Mouse (Mus musculus) forebrain, embryonic 12.5 days (tissue): Measurements from ENCODE around the gene Mast3. TPM values are rescaled to one million over a fixed set of nuclear protein-coding genes. Genes with fewer than 3 reads are reported as not detected.

ENCODE experiments used
- ATAC-seq: fragments of 200-750 bp; cut with Nextera tagmentation; 2 replicates; pipeline ENCODE4 v1.8.0; 2017; ENCODE audit warnings: moderate TSS enrichment; ENCODE audit not compliant: low FRiP score
- H3K27ac ChIP-seq: fragments of 300-500 bp; sonication (generic); 2 replicates; pipeline ENCODE4 v1.5.1; 2016; ENCODE audit warnings: mild to moderate bottlenecking
- H3K27me3 ChIP-seq: fragments of 300-500 bp; sonication (generic); 2 replicates; pipeline ENCODE4 v1.6.1; 2016; ENCODE audit warnings: mild to moderate bottlenecking
- H3K36me3 ChIP-seq: fragments of 300-500 bp; sonication (generic); replicated peaks from 2 replicates; pipeline ENCODE4 v1.6.1; 2016; ENCODE audit warnings: mild to moderate bottlenecking
- H3K4me1 ChIP-seq: fragments of 300-500 bp; sonication (generic); 2 replicates; pipeline ENCODE4 v1.6.1; 2016
- H3K4me2 ChIP-seq: fragments of 300-500 bp; sonication (generic); 2 replicates; pipeline ENCODE4 v1.6.1; 2016; ENCODE audit warnings: mild to moderate bottlenecking, moderate library complexity
- H3K4me3 ChIP-seq: fragments of 300-500 bp; sonication (generic); replicated peaks from 2 replicates; pipeline ENCODE4 v1.5.1; 2016; ENCODE audit warnings: mild to moderate bottlenecking
- H3K9ac ChIP-seq: fragments of 300-500 bp; sonication (generic); 2 replicates; pipeline ENCODE4 v1.6.1; 2016; ENCODE audit warnings: mild to moderate bottlenecking
- H3K9me3 ChIP-seq: fragments of 300-500 bp; sonication (generic); 2 replicates; pipeline ENCODE4 v1.6.1; 2016
- WGBS: fragments of 180-500 bp; shearing (Covaris S2); methylation state at CpG from one replicate; pipeline ENCODE4 v1.1.7; 2016; 5-methylcytosine and 5-hydroxymethylcytosine counted together
- polyA plus RNA-seq: library from polyadenylated mRNA; unstranded; fragments of >200 nt; fragmentation: Nextera tagmentation; extraction: Ambion mirVana; gene quantifications from 2 replicates; pipeline ENCODE4 v1.2.1, GENCODE M21; 2016

Gene Mast3
- polyA plus RNA-seq, 1 experiment from 2014 or later, result 14.5 TPM

- Histone ChIP-seq H3K4me2 (no peak overlapping the region), H3K36me3 (peaks cover 16% of the 10 kb centered on the region; the same call in 1 of the 2 replicates), H3K27ac (no peak overlapping the region), H3K9me3 (no peaks in the 10 kb centered on the region), H3K4me3 (no peak overlapping the region), H3K9ac (no peak overlapping the region), H3K4me1 (peaks cover 44% of the 10 kb centered on the region), H3K27me3 (peaks cover 10% of the 10 kb centered on the region; the same call in 1 of the 2 replicates)
- ATAC-seq, result no peak
- 83% methylated on average over 1 of the region's 1 CpGs for WGBS
Measured at GRCm38 (mm10) chr8:70762118-70762517, 42.7 kb downstream of the Mast3 start.

GRCm38 (mm10) chr8:70760775-70761406 is 44.0 kb downstream of the Mast3 start, which contains the start of gene Mpv17l2:
TSS of gene Mpv17l2 (minus strand) at chr8:70760946.
- ATAC-seq, result peak; percentile 97
- no peaks in the 10 kb centered on the region for H3K9me3 ChIP-seq
- H3K4me1 ChIP-seq, result peaks cover 34% of the 10 kb centered on the region
- H3K27ac ChIP-seq, result peak within 1 kb of the TSS; percentile 76
- peaks cover 25% of the 10 kb centered on the region for H3K36me3 ChIP-seq
- peak within 1 kb of the TSS; percentile 99 for H3K4me2 ChIP-seq
- under 1% methylated on average over 55 of the region's 55 CpGs for WGBS
- peak within 1 kb of the TSS; percentile 66 for H3K4me3 ChIP-seq
- peak within 1 kb of the TSS; percentile 72 for H3K9ac ChIP-seq
- H3K27me3 ChIP-seq, result no peaks in the 10 kb centered on the region; the same call in 1 of the 2 replicates

- no peak; the same call in 1 of the 2 replicates for ATAC-seq
- Histone ChIP-seq H3K9ac (peak overlapping the region; percentile 72), H3K4me3 (peak overlapping the region; percentile 66), H3K27me3 (no peaks in the 10 kb centered on the region), H3K9me3 (no peaks in the 10 kb centered on the region), H3K27ac (peak overlapping the region; percentile 76), H3K36me3 (peaks cover 25% of the 10 kb centered on the region), H3K4me1 (peaks cover 34% of the 10 kb centered on the region), H3K4me2 (peak overlapping the region; percentile 99)
- under 1% methylated on average over 22 of the region's 22 CpGs for WGBS
Measured at GRCm38 (mm10) chr8:70760350-70760749, 44.5 kb downstream of the Mast3 start.

GRCm38 (mm10) chr8:70758616-70759561 is 46.0 kb downstream of the Mast3 start:
- Histone ChIP-seq H3K36me3 (peaks cover 25% of the 10 kb centered on the region), H3K27ac (no peak overlapping the region), H3K27me3 (no peaks in the 10 kb centered on the region), H3K4me2 (peak overlapping the region; percentile 99; the same call in 1 of the 2 replicates), H3K9me3 (no peaks in the 10 kb centered on the region), H3K4me3 (0 out of 2 replicates have a peak overlapping the region, but pooled peaks have one; percentile 3), H3K4me1 (peaks cover 39% of the 10 kb centered on the region), H3K9ac (no peak overlapping the region)
- 75% methylated on average over 19 of the region's 19 CpGs for WGBS
- ATAC-seq, result no peak

- no peaks in the 10 kb centered on the region for H3K9me3 ChIP-seq
- peaks cover 25% of the 10 kb centered on the region for H3K36me3 ChIP-seq
- H3K27ac ChIP-seq, result no peak overlapping the region
- WGBS, result 94% methylated on average over 7 of the region's 7 CpGs
- no peak for ATAC-seq
- no peak overlapping the region for H3K4me3 ChIP-seq
- no peak overlapping the region for H3K9ac ChIP-seq
- no peak overlapping the region for H3K4me2 ChIP-seq
- H3K4me1 ChIP-seq, result peaks cover 42% of the 10 kb centered on the region
- no peaks in the 10 kb centered on the region for H3K27me3 ChIP-seq
Measured at GRCm38 (mm10) chr8:70758308-70758615, 46.6 kb downstream of the Mast3 start.

GRCm38 (mm10) chr8:70757523-70758307 is 47.1 kb downstream of the Mast3 start:
- Histone ChIP-seq H3K9me3 (no peaks in the 10 kb centered on the region), H3K4me2 (no peak overlapping the region), H3K9ac (no peak overlapping the region), H3K27me3 (no peaks in the 10 kb centered on the region), H3K4me3 (no peak overlapping the region), H3K4me1 (peaks cover 44% of the 10 kb centered on the region), H3K27ac (no peak overlapping the region), H3K36me3 (peaks cover 25% of the 10 kb centered on the region)
- no peak for ATAC-seq
- 75% methylated on average over 22 of the region's 22 CpGs for WGBS

- no peaks in the 10 kb centered on the region for H3K9me3 ChIP-seq
- H3K4me2 ChIP-seq, result no peak overlapping the region
- H3K36me3 ChIP-seq, result peaks cover 25% of the 10 kb centered on the region
- no peak overlapping the region for H3K4me3 ChIP-seq
- no peak overlapping the region for H3K27ac ChIP-seq
- no peak for ATAC-seq
- 92% methylated on average over 6 of the region's 6 CpGs for WGBS
- H3K9ac ChIP-seq, result no peak overlapping the region
- no peaks in the 10 kb centered on the region for H3K27me3 ChIP-seq
- H3K4me1 ChIP-seq, result peaks cover 44% of the 10 kb centered on the region
Measured at GRCm38 (mm10) chr8:70756476-70757040, 48.3 kb downstream of the Mast3 start.

GRCm38 (mm10) chr8:70755661-70756475 is 49.0 kb downstream of the Mast3 start:
- peaks cover 25% of the 10 kb centered on the region for H3K36me3 ChIP-seq
- H3K9me3 ChIP-seq, result no peaks in the 10 kb centered on the region
- no peak for ATAC-seq
- H3K9ac ChIP-seq, result peak overlapping the region; percentile 86
- H3K4me3 ChIP-seq, result peak overlapping the region; percentile 67
- H3K27me3 ChIP-seq, result no peaks in the 10 kb centered on the region
- H3K27ac ChIP-seq, result peak overlapping the region; percentile 81; the same call in 1 of the 2 replicates
- 84% methylated on average over 24 of the region's 24 CpGs for WGBS
- H3K4me1 ChIP-seq, result peaks cover 42% of the 10 kb centered on the region
- H3K4me2 ChIP-seq, result peak overlapping the region; percentile 96

- Histone ChIP-seq H3K27ac (peak overlapping the region; percentile 81), H3K4me2 (peak overlapping the region; percentile 96), H3K4me1 (peaks cover 37% of the 10 kb centered on the region), H3K27me3 (peaks cover 4% of the 10 kb centered on the region; the same call in 1 of the 2 replicates), H3K9me3 (no peaks in the 10 kb centered on the region), H3K36me3 (peaks cover 25% of the 10 kb centered on the region), H3K4me3 (peak overlapping the region; percentile 67), H3K9ac (peak overlapping the region; percentile 86)
- peak; percentile 34 for ATAC-seq
- WGBS, result 15% methylated on average over 50 of the region's 50 CpGs
Measured at GRCm38 (mm10) chr8:70754871-70755660, 49.8 kb downstream of the Mast3 start.

- Histone ChIP-seq H3K27ac (peak within 1 kb of the TSS; percentile 81), H3K4me3 (peak within 1 kb of the TSS; percentile 67), H3K9me3 (no peaks in the 10 kb centered on the region), H3K36me3 (peaks cover 25% of the 10 kb centered on the region), H3K4me1 (peaks cover 30% of the 10 kb centered on the region), H3K9ac (peak within 1 kb of the TSS; percentile 86), H3K27me3 (peaks cover 11% of the 10 kb centered on the region), H3K4me2 (peak within 1 kb of the TSS; percentile 96)
- peak; percentile 99 for ATAC-seq
- 9% methylated on average over 37 of the region's 37 CpGs for WGBS
Measured at GRCm38 (mm10) chr8:70754043-70754870, 50.6 kb downstream of the Mast3 start, which contains the start of gene Rab3a. TSS of gene Rab3a (plus strand) at chr8:70754679.
